Mouse (Mus musculus): ENCODE data around the gene Cdc42se2. TPM values are rescaled to one million over a fixed set of nuclear protein-coding genes. Genes with fewer than 3 reads are reported as not detected.

Gene Cdc42se2
- 122 and 127 TPM in 2 replicates for polyA plus RNA-seq (2012; rRNA removed)

DNA sequence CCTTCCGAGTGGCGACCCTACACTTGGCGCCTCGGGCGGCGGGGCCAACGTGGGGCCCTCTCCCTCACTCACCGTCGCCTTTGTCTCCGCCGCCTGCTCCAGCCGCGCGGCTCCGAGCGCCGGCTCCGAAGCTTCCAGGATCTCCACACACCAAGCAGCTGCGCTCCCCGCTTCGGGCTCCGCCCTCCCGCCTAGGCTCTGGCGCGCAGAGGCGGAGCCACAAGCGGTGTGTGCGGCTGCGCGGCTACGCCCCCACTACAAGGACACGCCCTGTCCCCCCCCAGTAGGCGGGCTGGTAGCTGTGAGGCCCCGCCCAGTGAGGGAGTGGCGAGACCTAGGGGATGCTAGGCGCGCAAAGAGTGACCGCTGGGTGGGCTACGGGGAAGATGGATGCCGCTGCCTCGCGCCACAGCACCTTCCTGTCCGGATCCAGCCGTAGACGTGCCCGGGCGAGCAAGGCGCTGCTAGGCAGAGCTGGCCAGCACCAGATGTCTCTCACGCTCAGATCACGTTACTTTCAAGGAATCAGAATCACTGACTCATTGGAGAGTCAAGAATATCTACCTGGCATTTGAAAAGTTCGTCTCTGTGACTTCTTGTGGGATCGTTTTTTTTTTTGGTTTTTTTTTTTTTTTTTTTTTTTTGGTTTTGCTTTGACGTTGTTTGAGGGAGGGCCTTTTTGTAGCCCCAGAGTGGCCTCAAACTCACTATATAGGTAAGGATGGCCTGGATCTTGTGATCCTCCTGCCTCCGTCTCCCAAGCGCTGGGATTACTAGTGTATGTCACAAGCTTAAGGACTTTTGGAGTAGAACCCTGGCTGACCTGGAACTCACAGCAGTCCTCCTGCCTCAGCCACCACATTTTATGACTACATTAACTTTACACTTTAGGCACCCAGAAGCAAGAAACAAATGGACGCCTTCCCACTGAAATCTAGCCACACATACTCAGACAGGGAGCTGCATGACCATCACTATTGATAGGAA, at the start of gene Cdc42se2:
Gene Cdc42se2 (minus strand): TSS at position 188 of the 987 bp plus-strand sequence.
- Histone ChIP-seq H3K4me1 (replicated peaks; ENCODE audit: control insufficient read depth, insufficient read depth, low read length) (peaks cover 6% of the 10 kb centered on the region; the same call in 1 of the 2 replicates), H3K4me3 (ENCODE audit: control insufficient read depth, insufficient read depth, low read length) (peak within 1 kb of the TSS; percentile 92), H3K27me3 (ENCODE audit: control insufficient read depth, insufficient read depth, low read length) (no peaks in the 10 kb centered on the region), H3K36me3 (ENCODE audit: control insufficient read depth, insufficient read depth, low read length) (no peaks in the 10 kb centered on the region), H3K27ac (ENCODE audit: control insufficient read depth, insufficient read depth, low read length) (peak within 1 kb of the TSS; percentile 53)
- TF ChIP-seq POLR2A (IDR thresholded peaks at IDR 0.05; ENCODE audit: control insufficient read depth, extremely low read depth, insufficient read depth, low read length, poor library complexity) (peak; percentile 97), CTCF (IDR thresholded peaks at IDR 0.05; ENCODE audit: borderline replicate concordance, control insufficient read depth, extremely low read depth, insufficient read depth, low read length, poor library complexity) (peak; percentile 55; the same call in 1 of the 2 replicates)
- 6% methylated on average over 56 of the region's 56 CpGs for WGBS
- DNase-seq: peak; percentile 98

DNA sequence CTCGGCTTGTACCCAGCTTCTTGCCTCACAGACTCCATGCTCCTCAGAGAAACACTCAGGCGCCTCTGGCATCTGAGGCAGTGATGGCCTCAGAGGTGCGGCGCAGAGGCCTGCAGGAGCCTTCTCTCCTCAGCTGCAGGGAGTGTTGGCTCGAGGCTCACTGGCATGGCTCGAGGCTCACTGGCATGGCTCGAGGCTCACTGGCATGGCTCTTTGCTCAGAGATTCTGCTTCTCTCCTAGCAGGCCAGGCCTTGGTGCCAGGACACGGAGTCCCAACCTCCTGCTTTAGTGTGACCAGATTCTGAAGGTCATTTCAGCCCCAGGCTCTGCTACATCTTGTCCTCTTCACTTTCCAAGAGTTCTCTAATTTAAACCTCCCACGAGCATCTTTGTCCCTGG, 48.6 kb upstream of the Cdc42se2 start:
- H3K4me3 ChIP-seq (ENCODE audit: control insufficient read depth, insufficient read depth, low read length): no peak overlapping the region
- peaks cover 11% of the 10 kb centered on the region for H3K4me1 ChIP-seq (replicated peaks; ENCODE audit: control insufficient read depth, insufficient read depth, low read length)
- TF ChIP-seq POLR2A (IDR thresholded peaks at IDR 0.05; ENCODE audit: control insufficient read depth, extremely low read depth, insufficient read depth, low read length, poor library complexity): no peak
- TF ChIP-seq CTCF (IDR thresholded peaks at IDR 0.05; ENCODE audit: borderline replicate concordance, control insufficient read depth, extremely low read depth, insufficient read depth, low read length, poor library complexity): no peak
- no peak for DNase-seq
- H3K36me3 ChIP-seq (ENCODE audit: control insufficient read depth, insufficient read depth, low read length): no peaks in the 10 kb centered on the region
- no peak overlapping the region for H3K27ac ChIP-seq (ENCODE audit: control insufficient read depth, insufficient read depth, low read length)
- WGBS: 93% methylated on average over 9 of the region's 9 CpGs
- no peaks in the 10 kb centered on the region for H3K27me3 ChIP-seq (ENCODE audit: control insufficient read depth, insufficient read depth, low read length)

DNA sequence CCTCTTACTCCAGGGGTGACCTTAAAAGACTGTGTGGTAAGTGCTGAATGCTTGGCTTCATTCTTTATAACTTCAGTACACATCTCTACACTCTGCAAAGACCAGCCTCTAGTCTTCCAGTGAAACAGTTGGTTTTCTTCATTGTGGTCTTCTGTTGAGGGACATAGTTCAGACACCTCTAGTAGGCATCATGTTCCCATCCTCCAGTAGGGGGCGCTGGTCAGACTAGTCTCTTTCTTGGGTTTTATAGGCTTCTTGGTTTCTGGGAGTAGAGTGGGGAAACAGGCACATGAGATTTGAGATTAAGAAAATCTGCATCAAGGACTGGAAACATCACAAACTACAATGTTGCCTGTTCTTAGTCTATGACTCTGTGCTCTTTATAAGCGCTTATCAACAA, 47.1 kb upstream of the Cdc42se2 start:
- Histone ChIP-seq H3K36me3 (ENCODE audit: control insufficient read depth, insufficient read depth, low read length) (no peaks in the 10 kb centered on the region), H3K27me3 (ENCODE audit: control insufficient read depth, insufficient read depth, low read length) (no peaks in the 10 kb centered on the region), H3K27ac (ENCODE audit: control insufficient read depth, insufficient read depth, low read length) (no peak overlapping the region), H3K4me3 (ENCODE audit: control insufficient read depth, insufficient read depth, low read length) (no peak overlapping the region), H3K4me1 (replicated peaks; ENCODE audit: control insufficient read depth, insufficient read depth, low read length) (peaks cover 11% of the 10 kb centered on the region)
- peak; percentile 33 for DNase-seq
- TF ChIP-seq POLR2A (IDR thresholded peaks at IDR 0.05; ENCODE audit: control insufficient read depth, extremely low read depth, insufficient read depth, low read length, poor library complexity) (no peak), CTCF (IDR thresholded peaks at IDR 0.05; ENCODE audit: borderline replicate concordance, control insufficient read depth, extremely low read depth, insufficient read depth, low read length, poor library complexity) (no peak)
- 85% methylated on average over 2 of the region's 2 CpGs for WGBS

DNA sequence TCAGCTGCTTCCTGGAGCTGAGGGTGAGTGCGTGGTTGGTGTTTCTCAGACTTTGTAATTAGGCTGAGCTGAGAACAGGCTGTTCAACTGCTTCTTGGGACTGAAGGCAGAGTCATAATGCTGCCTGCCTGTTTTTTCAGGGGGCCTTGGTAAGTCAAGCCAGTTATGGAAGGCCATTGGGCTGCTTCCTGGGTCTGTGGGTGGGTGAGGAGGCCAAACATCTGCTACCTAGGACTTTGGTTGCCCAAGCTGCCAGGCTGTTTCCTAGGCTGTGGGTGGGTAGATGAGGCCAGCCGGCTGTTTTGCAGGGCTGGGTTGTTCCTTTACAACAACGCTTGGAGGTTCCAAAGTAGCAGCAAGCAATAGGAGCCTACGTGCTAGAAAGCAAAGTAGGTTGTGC, 46.4 kb upstream of the Cdc42se2 start:
- H3K36me3 ChIP-seq (ENCODE audit: control insufficient read depth, insufficient read depth, low read length): no peaks in the 10 kb centered on the region
- H3K4me1 ChIP-seq (replicated peaks; ENCODE audit: control insufficient read depth, insufficient read depth, low read length): peaks cover 11% of the 10 kb centered on the region
- no peak for DNase-seq
- peak overlapping the region; percentile 17; the same call in 1 of the 2 replicates for H3K27ac ChIP-seq (ENCODE audit: control insufficient read depth, insufficient read depth, low read length)
- 18% methylated on average over 4 of the region's 4 CpGs for WGBS
- no peak overlapping the region for H3K4me3 ChIP-seq (ENCODE audit: control insufficient read depth, insufficient read depth, low read length)
- TF ChIP-seq CTCF (IDR thresholded peaks at IDR 0.05; ENCODE audit: borderline replicate concordance, control insufficient read depth, extremely low read depth, insufficient read depth, low read length, poor library complexity): no peak
- no peak for TF ChIP-seq POLR2A (IDR thresholded peaks at IDR 0.05; ENCODE audit: control insufficient read depth, extremely low read depth, insufficient read depth, low read length, poor library complexity)
- no peaks in the 10 kb centered on the region for H3K27me3 ChIP-seq (ENCODE audit: control insufficient read depth, insufficient read depth, low read length)

DNA sequence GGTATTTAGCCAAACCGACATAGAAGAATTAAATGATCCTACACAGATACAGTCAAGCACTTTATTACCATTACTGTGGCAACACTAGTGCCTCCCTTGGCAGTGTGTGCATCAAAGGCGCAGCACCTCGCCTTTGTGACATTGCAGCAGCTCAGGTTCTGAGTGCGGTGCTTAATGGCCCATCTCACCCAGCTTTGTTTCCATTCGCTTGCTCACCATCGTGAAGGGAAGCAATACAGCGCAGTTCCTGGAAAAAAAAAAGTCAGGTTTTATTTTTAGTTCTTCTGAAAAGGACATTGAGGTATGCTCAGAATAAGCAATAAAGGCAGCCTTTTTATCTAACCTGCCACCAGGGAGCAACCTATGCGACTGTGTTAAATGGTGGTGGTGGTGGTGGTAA, 39.3 kb upstream of the Cdc42se2 start:
- Histone ChIP-seq H3K27ac (ENCODE audit: control insufficient read depth, insufficient read depth, low read length) (no peak overlapping the region), H3K4me1 (replicated peaks; ENCODE audit: control insufficient read depth, insufficient read depth, low read length) (no peaks in the 10 kb centered on the region), H3K27me3 (ENCODE audit: control insufficient read depth, insufficient read depth, low read length) (no peaks in the 10 kb centered on the region), H3K4me3 (ENCODE audit: control insufficient read depth, insufficient read depth, low read length) (no peak overlapping the region), H3K36me3 (ENCODE audit: control insufficient read depth, insufficient read depth, low read length) (no peaks in the 10 kb centered on the region)
- DNase-seq: no peak
- TF ChIP-seq CTCF (IDR thresholded peaks at IDR 0.05; ENCODE audit: borderline replicate concordance, control insufficient read depth, extremely low read depth, insufficient read depth, low read length, poor library complexity) (no peak), POLR2A (IDR thresholded peaks at IDR 0.05; ENCODE audit: control insufficient read depth, extremely low read depth, insufficient read depth, low read length, poor library complexity) (no peak)
- WGBS: 84% methylated on average over 8 of the region's 8 CpGs

DNA sequence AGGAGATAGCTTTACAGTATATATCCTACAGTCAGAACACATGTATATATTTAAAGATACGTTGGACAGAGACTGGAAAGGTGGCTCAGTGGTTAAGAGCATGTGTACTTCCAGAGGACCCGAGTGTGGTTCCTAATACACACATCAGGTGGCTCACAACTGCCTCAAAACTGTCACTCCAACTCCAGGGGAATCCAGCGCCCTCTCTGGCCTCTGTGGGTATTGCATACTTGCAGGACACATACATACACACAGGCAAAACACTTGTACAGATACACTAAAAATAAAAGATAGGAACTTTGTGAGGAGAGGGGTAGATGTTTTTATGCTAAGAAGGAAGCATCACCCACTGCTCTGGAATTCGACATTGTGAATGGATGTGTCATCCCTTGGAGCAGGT, 38.3 kb upstream of the Cdc42se2 start:
- H3K4me3 ChIP-seq (ENCODE audit: control insufficient read depth, insufficient read depth, low read length): no peak overlapping the region
- 93% methylated on average over 4 of the region's 4 CpGs for WGBS
- H3K4me1 ChIP-seq (replicated peaks; ENCODE audit: control insufficient read depth, insufficient read depth, low read length): no peaks in the 10 kb centered on the region
- H3K36me3 ChIP-seq (ENCODE audit: control insufficient read depth, insufficient read depth, low read length): no peaks in the 10 kb centered on the region
- H3K27me3 ChIP-seq (ENCODE audit: control insufficient read depth, insufficient read depth, low read length): no peaks in the 10 kb centered on the region
- H3K27ac ChIP-seq (ENCODE audit: control insufficient read depth, insufficient read depth, low read length): no peak overlapping the region
- DNase-seq: no peak
- TF ChIP-seq CTCF (IDR thresholded peaks at IDR 0.05; ENCODE audit: borderline replicate concordance, control insufficient read depth, extremely low read depth, insufficient read depth, low read length, poor library complexity) (no peak), POLR2A (IDR thresholded peaks at IDR 0.05; ENCODE audit: control insufficient read depth, extremely low read depth, insufficient read depth, low read length, poor library complexity) (no peak)

Data from thymus, adult 2 months (tissue).